Mouse (Mus musculus): ENCODE results near the gene Gabrq.

DNA sequence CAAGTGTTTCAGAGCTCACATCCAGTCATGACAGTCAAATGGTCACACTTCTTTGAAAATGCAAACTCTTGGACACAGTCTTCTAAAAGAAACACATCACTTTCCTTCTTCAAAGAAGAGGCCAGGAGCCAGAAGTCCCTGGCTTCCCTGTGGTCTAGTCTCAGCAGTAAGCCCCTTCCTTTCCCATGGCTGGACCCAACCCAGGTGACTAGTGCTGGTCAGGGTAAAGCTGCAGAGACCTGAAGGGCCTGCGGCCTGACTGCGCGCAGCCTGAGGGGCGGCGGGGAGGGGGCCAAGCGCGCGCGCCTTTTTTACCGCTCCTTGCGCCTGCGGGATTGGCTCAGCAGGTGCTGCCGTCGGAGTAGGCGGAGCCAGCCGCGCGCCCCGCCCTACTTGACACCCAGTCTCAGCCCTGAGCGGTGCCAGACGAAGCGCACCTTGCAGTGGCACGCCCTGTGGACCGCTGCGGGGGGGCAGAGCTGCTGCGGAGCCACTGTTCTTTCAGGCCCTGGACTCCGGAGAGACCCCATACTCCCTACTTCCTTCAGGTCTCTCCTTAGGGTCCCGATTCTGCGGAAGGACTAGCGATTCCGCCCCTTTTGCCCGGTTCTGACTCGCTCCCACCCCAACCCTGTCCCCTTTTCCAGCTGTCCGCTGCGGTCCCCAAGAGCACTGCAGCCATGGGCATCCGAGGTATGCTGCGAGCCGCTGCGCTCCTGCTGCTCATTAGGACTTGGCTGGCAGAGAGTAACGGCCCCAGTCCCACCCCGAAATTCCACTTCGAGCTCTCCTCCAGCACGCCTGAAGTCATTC, at the start of gene Gabrq:
- TF ChIP-seq CTCF (IDR thresholded peaks at IDR 0.05; ENCODE audit: extremely low read depth, insufficient read length, insufficient replicate concordance, low read depth, low read length) (no peak), POLR2A (IDR thresholded peaks at IDR 0.05; ENCODE audit: low read depth, low read length) (no peak)
